Mouse (Mus musculus) urinary bladder, postnatal 25 days (tissue): ENCODE results near the gene Pfkm.

Experiments
- DNase-seq: peaks from one replicate; pipeline ENCODE4 v3.0.0; 2022; ENCODE audit warnings: low spot score

Gene Pfkm

GRCm38 (mm10) chr15:98092372-98093120, at the start of gene Pfkm:
TSS of gene Pfkm (plus strand) at chr15:98092589.
- no peak for DNase-seq

- no peak for DNase-seq
Measured at GRCm38 (mm10) chr15:98043967-98044366, 48.4 kb upstream of the Pfkm start.

GRCm38 (mm10) chr15:98044387-98044786, 48.0 kb upstream of the Pfkm start:
- no peak for DNase-seq

GRCm38 (mm10) chr15:98048918-98049700, 43.3 kb upstream of the Pfkm start:
- DNase-seq = no peak

- DNase-seq = no peak
Measured at GRCm38 (mm10) chr15:98051685-98052084, 40.7 kb upstream of the Pfkm start.

- DNase-seq = no peak
Measured at GRCm38 (mm10) chr15:98055246-98055645, 37.1 kb upstream of the Pfkm start.

GRCm38 (mm10) chr15:98065881-98066280, 26.5 kb upstream of the Pfkm start:
- no peak for DNase-seq

GRCm38 (mm10) chr15:98066602-98067001, 25.8 kb upstream of the Pfkm start:
- DNase-seq = no peak

- DNase-seq = no peak
Measured at GRCm38 (mm10) chr15:98067492-98067891, 24.9 kb upstream of the Pfkm start.

- no peak for DNase-seq
Measured at GRCm38 (mm10) chr15:98068506-98068905, 23.9 kb upstream of the Pfkm start.

- no peak for DNase-seq
Measured at GRCm38 (mm10) chr15:98069566-98070245, 22.7 kb upstream of the Pfkm start.

GRCm38 (mm10) chr15:98070376-98070775, 22.0 kb upstream of the Pfkm start:
- DNase-seq = no peak

GRCm38 (mm10) chr15:98074521-98074920, 17.9 kb upstream of the Pfkm start:
- no peak for DNase-seq

GRCm38 (mm10) chr15:98075034-98075433, 17.4 kb upstream of the Pfkm start:
- no peak for DNase-seq

GRCm38 (mm10) chr15:98076901-98077300, 15.5 kb upstream of the Pfkm start:
- DNase-seq = no peak

GRCm38 (mm10) chr15:98088889-98089288, 3.5 kb upstream of the Pfkm start:
- DNase-seq = no peak

GRCm38 (mm10) chr15:98089421-98090183, 2.8 kb upstream of the Pfkm start:
- peak; percentile 41 for DNase-seq

- DNase-seq = no peak
Measured at GRCm38 (mm10) chr15:98091841-98092240, 548 bp upstream of the Pfkm start.

GRCm38 (mm10) chr15:98093121-98094011, 977 bp downstream of the Pfkm start, which contains the start of gene Senp1:
TSS of gene Senp1 (minus strand) at chr15:98093744.
- peak; percentile 85 for DNase-seq

GRCm38 (mm10) chr15:98094905-98095304, 2.5 kb downstream of the Pfkm start:
- DNase-seq = no peak

- no peak for DNase-seq
Measured at GRCm38 (mm10) chr15:98096957-98097356, 4.6 kb downstream of the Pfkm start.
